In genomic region chr10:18453380-18453779, GRCm38 (mm10) we compare ENCODE assay signal across 7 mouse cellular contexts.
DNase-seq lines count a peak whose midpoint lies in the region; ATAC-seq and TF ChIP-seq lines count a peak whose summit lies in the region.

No protein-coding gene starts in this region.

- DNase-seq in adrenal gland, adult 8-10 months = peak; percentile 55
- DNase-seq in embryonic facial prominence, embryonic 10.5 days (ENCODE audit: low spot score) = peak; percentile 77
- peak; percentile 74 for DNase-seq in kidney, adult 11 months
- DNase-seq in left cerebral cortex, postnatal 4 days = peak; percentile 87
- DNase-seq in spleen, adult 2 months (ENCODE audit: low read depth in 1 of 2, low spot score in 2 of 2) = peak in 1 of 2 experiments; percentile 34

- intact Hi-C loops in left cerebral cortex, postnatal 4 days (cut with DNase I) = loop anchor here (5.0 kb wide), 1 partner anchor 74 kb away; no protein-coding TSS in a partner anchor

- ATAC-seq in granulocyte monocyte progenitor cell, adult 5-6 weeks (replicated peaks; ENCODE audit: poor library complexity, severe bottlenecking) = peak; percentile 71
- peak; percentile 48 for ATAC-seq in midbrain, embryonic 13.5 days

- no peak for TF ChIP-seq POLR2A in spleen, adult 2 months (IDR thresholded peaks at IDR 0.05; ENCODE audit: low read depth, low read length)

- no peaks in the 10 kb centered on the region for H3K9me3 ChIP-seq in embryonic facial prominence, embryonic 10.5 days
- H3K9me3 ChIP-seq in midbrain, embryonic 13.5 days = no peaks in the 10 kb centered on the region

- no peak overlapping the region for H3K4me3 ChIP-seq in embryonic facial prominence, embryonic 10.5 days
- H3K4me3 ChIP-seq in midbrain, embryonic 13.5 days (replicated peaks) = no peak overlapping the region
- H3K4me3 ChIP-seq in spleen, adult 2 months (ENCODE audit: extremely low read depth, insufficient read depth, insufficient read length) = no peak overlapping the region

- 57% methylated on average over 4 of the region's 4 CpGs for WGBS in embryonic facial prominence, embryonic 10.5 days
- 33% methylated on average over 4 of the region's 4 CpGs for WGBS in midbrain, embryonic 13.5 days
- WGBS in spleen, adult 2 months = 38% methylated on average over 4 of the region's 4 CpGs

- H3K9ac ChIP-seq in midbrain, embryonic 13.5 days (replicated peaks) = no peak overlapping the region

- H3K36me3 ChIP-seq in embryonic facial prominence, embryonic 10.5 days (replicated peaks) = peaks cover 7% of the 10 kb centered on the region; the same call in 1 of the 2 replicates
- no peaks in the 10 kb centered on the region for H3K36me3 ChIP-seq in midbrain, embryonic 13.5 days
- no peaks in the 10 kb centered on the region for H3K36me3 ChIP-seq in spleen, adult 2 months (ENCODE audit: control insufficient read depth, insufficient read depth, low read length)

- H3K4me2 ChIP-seq in midbrain, embryonic 13.5 days (replicated peaks) = no peak overlapping the region

- TF ChIP-seq CTCF in spleen, adult 2 months (IDR thresholded peaks at IDR 0.05; ENCODE audit: extremely low read depth, insufficient read depth, insufficient read length, insufficient replicate concordance) = peak; percentile 74; the same call in 1 of the 2 replicates

- no peak overlapping the region for H3K27ac ChIP-seq in embryonic facial prominence, embryonic 10.5 days (replicated peaks)
- no peak overlapping the region for H3K27ac ChIP-seq in midbrain, embryonic 13.5 days
- H3K27ac ChIP-seq in spleen, adult 2 months (ENCODE audit: insufficient read depth, low read length) = no peak overlapping the region

- peaks cover 26% of the 10 kb centered on the region for H3K4me1 ChIP-seq in embryonic facial prominence, embryonic 10.5 days
- H3K4me1 ChIP-seq in midbrain, embryonic 13.5 days (replicated peaks) = peaks cover 17% of the 10 kb centered on the region
- H3K4me1 ChIP-seq in spleen, adult 2 months (ENCODE audit: control insufficient read depth, insufficient read depth, insufficient read length) = no peaks in the 10 kb centered on the region

- H3K27me3 ChIP-seq in embryonic facial prominence, embryonic 10.5 days (replicated peaks; ENCODE audit: low read depth, poor library complexity, severe bottlenecking) = no peaks in the 10 kb centered on the region
- peaks cover 7% of the 10 kb centered on the region; the same call in 1 of the 2 replicates for H3K27me3 ChIP-seq in midbrain, embryonic 13.5 days
- no peaks in the 10 kb centered on the region for H3K27me3 ChIP-seq in spleen, adult 2 months (ENCODE audit: control insufficient read depth, insufficient read depth, low read length)
